Mouse (Mus musculus): ENCODE data around the gene Dcp1a. TPM values are rescaled to one million over a fixed set of nuclear protein-coding genes. Genes with fewer than 3 reads are reported as not detected.

Dcp1a gene
- total RNA-seq (2021), result 10 to 100 TPM; 29.3 to 35.8 TPM
- long read RNA-seq, experiment 1, full-length matches to known transcripts, result 2 of 6 reads
- long read RNA-seq, experiment 1, partial matches to known transcripts, result 0 of 6 reads
- long read RNA-seq, experiment 1, other reads (novel, unspliced or antisense), result 4 of 6 reads
- long read RNA-seq, experiment 2, partial matches to known transcripts, result 3 of 9 reads
- long read RNA-seq, experiment 2, other reads (novel, unspliced or antisense), result 5 of 9 reads

DNA sequence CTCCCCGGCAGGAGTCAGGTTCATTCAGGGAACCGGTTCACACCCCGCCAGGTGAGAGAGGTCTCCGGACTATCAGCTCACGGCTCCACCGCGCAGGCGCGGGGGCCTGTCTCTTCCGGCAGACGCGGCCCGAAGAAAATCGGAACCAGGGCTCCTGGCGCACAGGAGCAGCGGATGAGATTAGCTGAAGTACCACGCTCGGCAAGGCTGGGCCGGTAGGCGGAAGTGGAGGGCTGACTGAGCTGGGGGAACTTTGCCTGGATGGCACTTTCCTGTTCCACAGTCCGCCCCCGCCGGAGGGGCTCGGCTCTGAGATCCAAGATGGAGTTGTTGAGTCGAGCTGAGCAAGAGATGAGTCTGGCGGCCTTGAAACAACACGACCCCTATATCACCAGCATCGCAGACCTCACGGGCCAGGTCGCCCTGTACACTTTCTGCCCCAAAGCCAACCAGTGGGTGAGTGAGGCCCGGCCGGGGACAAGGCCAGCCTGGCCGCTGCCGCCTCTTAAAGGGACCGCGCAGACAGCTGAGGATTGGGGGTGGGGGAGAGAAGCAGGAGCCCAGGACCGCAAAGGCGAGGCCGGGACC is at the start of gene Dcp1a:
Gene Dcp1a (plus strand): TSS at position 175 of the 588 bp plus-strand sequence.
- peak; percentile 85 to 91 for DNase-seq (ENCODE audit: low spot score in 2 of 2)

DNA sequence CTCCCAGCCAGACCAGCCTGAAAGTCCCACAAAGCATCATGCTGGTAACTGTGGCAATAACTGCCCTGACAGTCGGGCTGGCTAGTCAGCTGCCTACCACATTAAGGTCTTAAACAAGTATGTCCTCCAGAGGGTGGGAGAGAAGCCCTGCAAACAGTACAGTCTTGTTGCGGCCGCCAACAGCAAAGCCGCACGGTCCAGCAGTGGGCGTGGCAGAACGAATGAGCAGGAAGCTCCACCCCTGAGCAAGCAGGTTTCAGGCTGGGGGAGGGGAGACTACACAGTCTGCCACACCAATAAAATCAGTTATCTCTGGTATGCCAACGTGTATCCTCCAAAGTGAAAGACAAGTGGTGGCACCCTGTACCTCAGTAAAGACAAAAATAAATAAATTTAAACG is 49.7 kb upstream of the Dcp1a start:
- no peak for DNase-seq (ENCODE audit: low spot score in 2 of 2)

- no peak for DNase-seq (ENCODE audit: low spot score in 2 of 2)
These were observed 49.3 kb upstream of the Dcp1a start for GRCm38 (mm10) chr14:30430026-30430425.

GRCm38 (mm10) chr14:30430446-30430845 is 48.9 kb upstream of the Dcp1a start:
- no peak for DNase-seq (ENCODE audit: low spot score in 2 of 2)

GRCm38 (mm10) chr14:30435316-30435715 is 44.0 kb upstream of the Dcp1a start:
- DNase-seq (ENCODE audit: low spot score in 2 of 2), result no peak

- DNase-seq (ENCODE audit: low spot score in 2 of 2), result no peak
These were observed 39.4 kb upstream of the Dcp1a start for GRCm38 (mm10) chr14:30439915-30440314.

- DNase-seq (ENCODE audit: low spot score in 2 of 2), result no peak
These were observed 23.3 kb upstream of the Dcp1a start for GRCm38 (mm10) chr14:30455801-30456595.

DNA sequence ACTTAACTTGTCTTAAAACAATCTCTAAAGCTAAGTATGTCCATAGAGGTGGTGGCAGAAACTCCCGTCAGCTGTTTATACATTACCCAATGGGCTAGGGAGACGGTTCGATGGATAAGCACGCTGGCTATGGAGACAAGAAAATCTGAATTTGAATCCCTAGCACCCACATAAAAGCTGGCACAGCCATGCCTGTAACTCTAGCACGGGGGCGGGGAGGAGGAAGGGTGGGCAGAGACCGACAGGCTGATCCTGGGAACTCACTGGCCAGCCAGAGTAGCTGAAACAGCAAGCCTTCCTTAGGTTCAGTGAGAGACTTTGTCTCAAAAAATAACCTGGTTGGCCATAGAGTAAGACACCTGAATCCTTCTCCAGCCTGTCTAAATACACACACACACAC is 21.9 kb upstream of the Dcp1a start:
- no peak for DNase-seq (ENCODE audit: low spot score in 2 of 2)

- no peak for DNase-seq (ENCODE audit: low spot score in 2 of 2)
These were observed 21.4 kb upstream of the Dcp1a start for GRCm38 (mm10) chr14:30457897-30458296.

- DNase-seq (ENCODE audit: low spot score in 2 of 2), result no peak
These were observed 20.5 kb upstream of the Dcp1a start for GRCm38 (mm10) chr14:30458820-30459219.

- peak; percentile 44 to 55 for DNase-seq (ENCODE audit: low spot score in 2 of 2)
These were observed 19.3 kb upstream of the Dcp1a start for GRCm38 (mm10) chr14:30459891-30460523.

GRCm38 (mm10) chr14:30463312-30463711 is 16.0 kb upstream of the Dcp1a start:
- no peak for DNase-seq (ENCODE audit: low spot score in 2 of 2)

GRCm38 (mm10) chr14:30473605-30474004 is 5.7 kb upstream of the Dcp1a start:
- DNase-seq (ENCODE audit: low spot score in 2 of 2), result no peak

DNA sequence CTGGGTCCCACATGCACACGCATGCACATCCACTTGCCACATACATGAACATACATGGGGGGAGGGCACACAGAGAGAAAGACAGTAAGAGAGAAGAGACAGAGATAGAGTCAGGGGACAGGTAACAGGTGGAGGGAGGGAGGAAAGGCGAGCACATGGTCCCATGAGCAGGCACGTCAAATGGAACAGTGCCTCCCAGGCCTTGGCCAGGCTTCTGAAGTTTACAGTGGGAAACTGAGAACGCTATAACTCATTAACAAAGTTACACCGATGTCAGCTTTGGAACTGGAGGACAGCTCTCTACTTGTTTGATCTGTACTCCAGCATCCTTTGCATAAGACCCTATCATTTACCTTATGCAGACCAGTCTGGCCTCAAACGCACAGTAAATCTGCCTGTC is 4.9 kb upstream of the Dcp1a start:
- no peak for DNase-seq (ENCODE audit: low spot score in 2 of 2)

DNA sequence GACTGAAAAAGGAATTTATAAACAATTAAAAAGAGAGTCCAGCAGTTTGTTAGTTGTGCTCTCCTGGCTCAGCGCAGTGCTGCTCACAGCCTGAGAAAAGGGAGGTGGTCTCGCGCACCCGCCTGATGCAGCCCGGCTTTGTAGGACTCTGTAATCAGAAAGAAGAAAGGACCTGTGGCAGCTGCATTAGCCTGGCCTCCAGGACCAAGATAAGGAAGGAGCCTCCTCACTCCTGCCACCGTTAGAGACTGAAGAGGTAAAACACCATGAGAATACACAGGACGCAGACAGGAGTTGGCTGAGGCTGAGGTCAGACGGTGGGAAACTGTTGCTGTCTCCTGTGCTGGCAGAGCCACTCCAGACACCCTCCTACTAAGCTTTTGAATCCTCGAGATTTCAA is 12.0 kb downstream of the Dcp1a start, which contains the start of gene Cacna1d:
Gene Cacna1d (minus strand): TSS at position 114 of the 400 bp plus-strand sequence.
- DNase-seq (ENCODE audit: low spot score in 2 of 2), result no peak

DNA sequence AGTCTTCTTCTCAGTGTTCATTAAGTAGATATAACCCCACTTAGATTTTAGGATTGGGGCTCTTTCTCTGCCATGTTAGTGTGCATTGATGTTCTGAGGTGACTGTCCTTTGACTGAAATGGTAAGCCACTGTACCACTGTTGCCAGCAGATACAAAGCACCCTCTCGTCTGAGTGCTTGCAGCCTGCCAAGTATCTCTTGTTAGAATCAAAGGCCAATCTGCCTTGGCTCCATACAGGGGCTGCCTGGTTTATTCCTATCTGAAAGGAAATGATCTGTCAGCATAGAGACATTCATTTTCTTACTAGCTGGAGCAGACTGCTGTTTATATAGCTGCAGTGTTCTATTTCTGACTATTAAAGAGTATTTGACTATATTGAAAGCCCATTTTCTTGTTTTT is 13.9 kb downstream of the Dcp1a start:
- no peak for DNase-seq (ENCODE audit: low spot score in 2 of 2)

DNA sequence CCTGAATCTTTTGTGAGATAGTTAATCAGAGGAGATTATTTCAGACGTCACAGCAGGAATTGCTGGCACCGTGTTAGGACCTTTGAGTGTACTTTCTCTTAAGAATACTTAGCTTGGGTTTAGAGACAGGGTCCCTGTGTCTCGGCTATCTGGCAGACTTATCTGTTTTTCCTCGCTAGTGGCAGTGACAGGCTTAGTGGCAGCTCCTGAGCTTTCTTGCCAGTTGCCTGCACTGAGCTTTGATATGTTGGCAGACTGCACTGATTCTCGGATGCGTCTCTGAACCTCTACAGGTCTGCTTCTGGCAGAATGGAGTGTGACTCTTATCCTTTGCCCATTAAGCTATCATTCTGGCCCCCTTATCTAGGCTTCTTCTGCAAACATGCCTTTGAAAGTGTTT is 15.7 kb downstream of the Dcp1a start:
- DNase-seq (ENCODE audit: low spot score in 2 of 2), result no peak

GRCm38 (mm10) chr14:30498202-30498601 is 18.9 kb downstream of the Dcp1a start:
- DNase-seq (ENCODE audit: low spot score in 2 of 2), result no peak

DNA sequence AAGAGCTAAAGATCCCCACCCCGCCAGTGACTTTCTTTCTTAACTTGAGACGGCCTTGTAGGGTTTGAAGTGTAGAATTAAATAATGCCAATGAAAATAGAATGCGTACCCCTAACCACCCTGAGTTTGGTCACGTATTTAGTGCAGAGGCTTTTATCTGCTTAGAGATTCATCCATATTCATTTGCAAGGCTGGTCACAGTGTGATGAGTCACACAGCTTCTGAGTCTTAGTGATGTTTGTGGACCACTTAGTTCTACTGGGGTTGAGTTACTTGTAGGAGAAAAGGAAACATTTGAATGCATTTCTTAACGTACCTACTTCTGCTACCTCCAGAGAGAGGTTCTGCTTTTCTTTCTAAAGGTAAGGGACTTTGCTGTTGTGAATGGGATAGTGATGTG is 25.7 kb downstream of the Dcp1a start:
- DNase-seq (ENCODE audit: low spot score in 2 of 2), result no peak

DNA sequence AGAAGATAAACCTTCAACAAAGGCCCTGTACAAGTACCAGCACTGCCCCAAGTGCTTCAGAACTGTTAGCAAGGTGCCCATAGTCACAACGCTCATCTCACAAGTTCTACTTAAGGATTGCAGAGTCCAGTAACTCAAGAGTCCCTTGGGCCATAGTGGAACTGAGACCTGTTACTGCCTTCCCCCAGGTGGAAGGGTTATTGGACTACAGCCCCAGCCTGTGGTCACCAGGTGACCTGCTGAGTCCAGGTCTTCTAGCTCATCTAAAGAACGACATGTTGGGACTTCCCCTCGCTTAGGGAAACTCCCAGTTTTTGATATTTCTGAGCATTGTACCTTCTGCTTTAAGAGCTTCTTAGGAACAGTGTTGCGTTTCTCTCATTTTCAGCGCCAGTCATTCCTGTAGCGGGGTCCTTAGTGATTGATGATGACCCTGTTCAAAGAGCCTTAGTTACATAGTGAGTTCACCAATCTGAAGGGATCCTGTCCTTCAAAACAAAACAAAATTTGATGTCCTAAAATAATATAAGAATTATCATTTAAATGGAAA is 31.0 kb downstream of the Dcp1a start:
- no peak for DNase-seq (ENCODE audit: low spot score in 2 of 2)

GRCm38 (mm10) chr14:30512896-30513295 is 33.6 kb downstream of the Dcp1a start:
- no peak for DNase-seq (ENCODE audit: low spot score in 2 of 2)
